Mouse (Mus musculus): ENCODE data around the gene Antxr2.

Gene Antxr2

DNA sequence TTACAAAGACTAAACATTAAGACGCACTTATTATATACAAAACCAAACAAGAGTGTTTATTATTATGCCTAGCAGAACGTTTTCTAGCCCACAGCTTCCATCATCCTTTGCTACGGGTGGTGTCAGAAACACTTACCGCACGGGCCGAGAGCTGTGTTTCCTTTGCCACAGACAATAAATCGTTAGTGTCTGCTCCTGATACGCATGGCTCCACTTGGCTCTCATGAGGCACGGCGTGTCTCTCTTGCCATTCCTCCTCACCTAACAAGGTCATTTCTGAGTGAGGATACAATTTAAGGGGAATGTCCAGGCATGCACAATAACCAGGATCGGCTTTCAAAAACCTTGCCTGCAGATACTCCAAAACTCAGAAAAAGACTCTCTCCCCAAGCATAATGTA, 113.2 kb downstream of the Antxr2 start:
- no peak for DNase-seq (ENCODE audit: extremely low read depth, low read depth, low spot score)

DNA sequence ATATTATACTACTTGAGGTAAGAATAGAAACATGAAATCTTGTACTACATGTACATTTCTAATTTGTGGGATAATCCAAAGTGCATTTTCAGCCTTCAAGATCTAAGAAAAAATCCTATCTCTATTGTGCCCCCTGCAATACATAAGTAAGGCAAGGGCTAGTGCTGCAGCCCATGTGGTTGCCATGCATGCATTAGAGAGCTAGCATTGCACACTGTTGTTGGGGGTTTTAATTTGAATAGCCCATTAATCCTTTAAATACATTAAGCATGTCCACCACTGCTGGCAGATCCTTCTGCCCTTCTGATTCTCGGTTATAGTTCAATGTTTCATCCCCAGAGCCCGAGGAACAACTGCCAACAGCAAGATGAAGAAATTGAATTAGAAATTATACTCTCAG, 116.0 kb downstream of the Antxr2 start:
- DNase-seq (ENCODE audit: extremely low read depth, low read depth, low spot score), result no peak

DNA sequence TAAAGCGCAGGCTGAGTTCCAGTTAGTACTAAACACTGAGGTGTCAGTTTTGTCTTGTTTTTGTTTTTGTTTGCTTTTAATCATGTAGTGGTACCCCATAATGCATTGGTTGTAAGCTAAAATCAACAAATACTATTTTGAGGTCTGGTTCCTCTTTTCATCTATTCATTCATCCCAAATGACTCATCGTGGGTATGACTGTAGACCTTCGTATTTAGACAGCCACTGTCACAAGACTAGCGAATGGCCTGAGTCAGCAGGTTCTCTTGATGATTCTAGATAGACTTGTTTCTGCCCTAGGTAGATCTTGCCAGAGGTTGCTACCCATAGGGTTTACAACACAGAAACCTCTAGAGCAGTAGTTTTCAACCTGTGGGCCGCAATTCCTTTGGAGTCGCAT, 116.9 kb downstream of the Antxr2 start:
- no peak for DNase-seq (ENCODE audit: extremely low read depth, low read depth, low spot score)

GRCm38 (mm10) chr5:97907482-97907881, 123.4 kb downstream of the Antxr2 start:
- DNase-seq (ENCODE audit: extremely low read depth, low read depth, low spot score), result no peak

- no peak for DNase-seq (ENCODE audit: extremely low read depth, low read depth, low spot score)
Observed at GRCm38 (mm10) chr5:97906537-97907266, 124.1 kb downstream of the Antxr2 start.

DNA sequence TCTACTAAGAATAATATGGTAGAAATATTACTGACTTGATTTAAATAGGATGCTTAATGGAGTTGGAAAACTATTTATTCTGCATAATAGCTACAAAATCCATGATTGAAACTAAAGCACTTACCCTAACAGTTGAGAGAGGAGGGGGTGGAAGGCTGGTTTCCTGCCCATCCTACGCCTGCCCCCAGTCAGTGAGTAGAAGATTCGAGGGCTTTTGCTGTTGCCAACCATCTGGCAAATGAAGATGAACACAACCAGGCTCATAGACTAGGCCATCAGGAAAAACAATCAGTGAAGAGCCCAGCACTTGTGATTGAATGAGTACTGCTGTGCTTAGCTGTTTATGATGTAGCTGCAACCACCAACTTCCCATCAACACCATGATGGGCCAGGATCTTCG, 125.0 kb downstream of the Antxr2 start:
- DNase-seq (ENCODE audit: extremely low read depth, low read depth, low spot score), result no peak

DNA sequence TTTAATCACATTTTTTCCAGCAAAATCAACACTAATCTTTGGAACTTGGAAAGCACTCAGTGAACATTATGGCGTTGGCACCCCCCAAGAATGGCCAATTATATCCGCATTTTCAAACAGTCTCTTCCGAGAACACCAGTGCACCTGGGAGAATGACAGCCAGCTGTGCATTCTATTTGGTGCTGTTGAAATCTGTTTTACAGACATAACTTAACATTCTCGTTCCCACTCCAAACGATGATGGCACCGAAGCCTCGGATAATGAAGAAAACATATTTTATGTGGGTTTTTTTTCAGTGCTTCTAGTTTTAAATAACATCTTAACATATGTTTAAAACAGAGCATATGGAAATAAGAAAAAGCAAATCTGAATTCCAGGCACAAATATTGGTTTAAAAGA, 129.7 kb downstream of the Antxr2 start:
- no peak for DNase-seq (ENCODE audit: extremely low read depth, low read depth, low spot score)

DNA sequence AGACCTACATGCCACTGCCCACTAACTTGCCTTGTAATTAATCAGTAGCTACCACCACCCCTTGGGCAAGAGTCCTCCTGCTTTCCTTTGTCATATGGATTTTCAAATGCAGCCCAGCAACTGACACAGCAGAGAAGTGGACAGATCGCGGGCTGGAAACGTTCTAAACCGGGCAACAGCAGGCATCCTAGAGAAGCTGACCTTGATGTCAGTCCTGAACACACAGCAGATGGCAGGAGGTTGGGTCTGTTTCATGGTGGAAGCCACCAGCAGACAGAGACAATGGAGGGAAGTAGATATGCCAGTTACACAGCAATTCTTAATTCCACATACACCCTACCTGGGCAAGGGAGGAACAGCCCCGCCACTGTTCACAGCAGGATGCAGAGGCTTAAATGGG, 131.5 kb downstream of the Antxr2 start:
- DNase-seq (ENCODE audit: extremely low read depth, low read depth, low spot score), result no peak

GRCm38 (mm10) chr5:97885427-97885826, 145.4 kb downstream of the Antxr2 start:
- no peak for DNase-seq (ENCODE audit: extremely low read depth, low read depth, low spot score)

- DNase-seq (ENCODE audit: extremely low read depth, low read depth, low spot score), result no peak
Observed at GRCm38 (mm10) chr5:97884110-97884509, 146.7 kb downstream of the Antxr2 start.

GRCm38 (mm10) chr5:97881421-97881820, 149.4 kb downstream of the Antxr2 start:
- DNase-seq (ENCODE audit: extremely low read depth, low read depth, low spot score), result no peak

DNA sequence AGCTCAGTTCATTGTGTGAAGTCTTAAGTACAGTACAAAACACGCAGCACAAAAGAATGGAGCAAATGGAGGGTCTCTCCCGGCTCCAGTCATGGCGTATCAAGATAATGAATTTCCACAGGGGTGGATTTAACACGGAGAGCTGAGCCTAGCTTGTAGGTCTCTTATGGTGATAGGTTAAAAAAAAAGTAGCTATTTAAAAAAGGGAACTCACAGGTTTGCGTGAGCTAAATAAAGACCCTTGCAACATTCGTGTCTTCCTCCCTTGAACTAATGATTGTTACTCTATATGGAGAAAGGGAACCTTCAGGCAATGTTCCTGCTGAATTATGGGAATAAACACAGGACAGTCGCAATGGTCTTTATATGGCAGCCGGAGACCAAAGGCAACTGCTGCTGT, 150.7 kb downstream of the Antxr2 start:
- no peak for DNase-seq (ENCODE audit: extremely low read depth, low read depth, low spot score)

GRCm38 (mm10) chr5:97878871-97879270, 152.0 kb downstream of the Antxr2 start:
- DNase-seq (ENCODE audit: extremely low read depth, low read depth, low spot score), result no peak

GRCm38 (mm10) chr5:97878215-97878794, 152.5 kb downstream of the Antxr2 start:
- no peak for DNase-seq (ENCODE audit: extremely low read depth, low read depth, low spot score)

GRCm38 (mm10) chr5:97876895-97877294, 153.9 kb downstream of the Antxr2 start:
- DNase-seq (ENCODE audit: extremely low read depth, low read depth, low spot score), result no peak

DNA sequence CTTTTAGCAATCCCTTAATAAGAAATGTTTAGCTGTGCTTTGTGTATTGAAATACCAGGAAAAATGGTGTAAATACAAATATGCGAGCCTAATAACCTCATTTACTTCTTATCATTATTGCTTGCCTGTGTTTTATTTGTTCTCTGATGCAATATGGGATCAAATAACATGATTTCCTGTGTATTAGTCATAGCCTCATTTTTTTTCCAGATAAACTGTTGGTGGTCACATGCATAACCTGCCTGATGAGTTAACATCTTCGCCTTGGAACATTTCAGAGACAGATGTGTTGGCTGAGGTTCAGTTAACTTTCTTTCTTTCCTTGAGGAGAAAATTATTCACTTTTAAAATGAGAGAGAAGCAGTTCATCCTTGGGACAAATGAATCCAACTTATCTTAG, 162.9 kb downstream of the Antxr2 start:
- no peak for DNase-seq (ENCODE audit: extremely low read depth, low read depth, low spot score)

DNA sequence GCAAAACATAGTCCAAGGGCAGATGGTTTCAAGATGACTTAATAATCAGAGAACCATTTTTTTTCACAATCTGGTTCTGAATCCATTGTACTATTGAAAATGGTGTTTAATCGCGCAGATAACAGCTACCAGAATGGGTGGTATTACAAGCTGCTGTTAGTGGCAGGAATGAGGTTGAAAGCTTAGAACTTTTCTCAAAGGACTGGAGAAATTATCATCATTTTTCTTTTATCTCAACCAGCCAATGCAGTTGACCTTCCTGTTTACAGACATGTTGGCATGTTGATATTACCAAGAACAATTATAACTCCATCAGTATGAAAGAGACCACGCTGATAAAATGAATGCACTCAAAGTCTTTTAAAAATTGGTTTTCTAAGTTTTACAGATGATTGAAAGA, 163.9 kb downstream of the Antxr2 start:
- no peak for DNase-seq (ENCODE audit: extremely low read depth, low read depth, low spot score)

DNA sequence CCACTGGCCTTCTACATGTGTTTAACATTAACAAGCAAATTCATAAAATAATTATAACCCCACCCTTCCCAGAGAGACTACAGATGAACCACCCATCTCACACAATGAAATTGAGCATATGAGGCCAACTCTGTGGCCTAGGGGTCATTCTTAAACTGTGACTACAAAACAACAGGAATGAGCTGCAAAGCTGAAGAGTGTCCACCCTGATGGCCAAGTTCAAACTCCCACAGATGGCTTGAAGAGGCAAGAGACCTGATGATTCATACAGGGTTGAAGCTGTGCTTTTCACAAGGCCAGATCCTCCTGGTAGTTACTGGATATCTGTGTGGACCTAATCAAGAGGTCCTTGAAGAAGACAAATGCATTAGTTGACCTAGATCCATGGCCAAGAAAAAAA, 173.7 kb downstream of the Antxr2 start:
- DNase-seq (ENCODE audit: extremely low read depth, low read depth, low spot score), result no peak

- no peak for DNase-seq (ENCODE audit: extremely low read depth, low read depth, low spot score)
Observed at GRCm38 (mm10) chr5:97851981-97852748, 178.7 kb downstream of the Antxr2 start.

DNA sequence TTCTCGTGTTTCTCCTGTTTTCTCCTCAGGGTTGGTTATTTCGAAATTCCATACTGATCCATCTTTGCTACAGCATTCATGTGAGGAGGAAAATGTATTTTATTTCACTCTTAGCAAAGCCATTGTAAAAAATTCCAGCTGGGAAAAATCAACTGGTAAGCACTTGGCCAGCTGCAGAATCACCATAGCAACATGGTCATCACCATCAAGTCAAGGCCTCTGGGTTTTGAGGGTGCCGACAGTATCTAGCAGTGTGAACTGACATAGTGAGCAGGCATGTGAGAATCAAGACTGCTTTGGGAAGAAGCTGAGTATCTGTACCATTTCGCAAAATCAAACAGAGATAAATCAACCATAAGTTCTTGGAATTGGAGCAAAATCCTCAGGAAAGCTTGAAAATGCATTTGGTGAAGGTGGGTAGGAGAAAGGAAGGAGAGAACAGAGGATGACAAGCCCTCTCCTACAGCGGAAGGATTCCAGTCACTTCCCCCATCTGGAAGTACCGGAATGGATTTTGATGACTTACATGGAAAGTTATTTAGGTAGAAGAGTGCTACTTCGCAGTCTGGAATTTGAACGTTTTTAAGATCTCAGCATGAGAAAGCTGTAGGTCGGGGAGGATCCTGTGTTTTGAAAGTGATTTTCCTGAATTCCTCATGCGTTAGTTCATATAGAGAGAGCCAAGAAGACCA, 183.5 kb downstream of the Antxr2 start:
- no peak for DNase-seq (ENCODE audit: extremely low read depth, low read depth, low spot score)

DNA sequence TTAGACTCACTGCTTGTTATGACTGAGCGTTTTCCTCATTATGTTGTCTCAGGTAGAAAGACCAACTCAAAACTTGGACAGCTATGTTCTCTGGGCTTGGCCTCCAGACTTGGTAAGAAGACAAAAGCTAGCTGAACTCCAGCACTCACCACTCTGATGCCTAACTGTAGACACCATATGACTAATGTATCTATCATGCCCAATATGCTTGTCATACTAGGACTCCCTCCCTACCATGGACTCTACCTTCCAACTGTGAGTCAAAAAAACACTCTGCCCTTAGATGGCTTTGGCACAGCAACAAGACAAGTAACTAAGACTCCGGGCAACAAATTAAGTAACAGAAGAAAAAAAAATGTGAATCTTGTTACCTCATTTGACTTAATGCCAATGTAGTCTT, 184.3 kb downstream of the Antxr2 start:
- no peak for DNase-seq (ENCODE audit: extremely low read depth, low read depth, low spot score)

- DNase-seq (ENCODE audit: extremely low read depth, low read depth, low spot score), result no peak
Observed at GRCm38 (mm10) chr5:97842016-97842415, 188.8 kb downstream of the Antxr2 start.

Measured in fat pad, adult 2 months (tissue).